Mouse (Mus musculus) heart, embryonic 12.5 days (tissue): ENCODE data around the gene Strn4. TPM values are rescaled to one million over a fixed set of nuclear protein-coding genes. Genes with fewer than 3 reads are reported as not detected.

Experiments
- ATAC-seq: fragments of 200-750 bp; cut with Nextera tagmentation; 2 replicates; pipeline ENCODE4 v1.8.0; 2017; ENCODE audit warnings: moderate TSS enrichment, moderate library complexity; ENCODE audit not compliant: insufficient number of reproducible peaks, low FRiP score
- H3K27ac ChIP-seq: fragments of 300-500 bp; sonication (generic); 2 replicates; pipeline ENCODE4 v1.5.1; 2016; ENCODE audit warnings: mild to moderate bottlenecking, moderate library complexity; ENCODE audit not compliant: poor library complexity, severe bottlenecking
- H3K27me3 ChIP-seq: fragments of 300-500 bp; sonication (generic); replicated peaks from 2 replicates; pipeline ENCODE4 v1.6.1; 2016; ENCODE audit warnings: mild to moderate bottlenecking, moderate library complexity
- H3K36me3 ChIP-seq: fragments of 300-500 bp; sonication (generic); 2 replicates; pipeline ENCODE4 v1.6.1; 2016; ENCODE audit warnings: mild to moderate bottlenecking, moderate library complexity
- H3K4me1 ChIP-seq: fragments of 300-500 bp; sonication (generic); replicated peaks from 2 replicates; pipeline ENCODE4 v1.6.1; 2016; ENCODE audit warnings: mild to moderate bottlenecking
- H3K4me2 ChIP-seq: fragments of 300-500 bp; sonication (generic); 2 replicates; pipeline ENCODE4 v1.6.1; 2016; ENCODE audit warnings: mild to moderate bottlenecking, moderate library complexity
- H3K4me3 ChIP-seq: fragments of 300-500 bp; sonication (generic); 2 replicates; pipeline ENCODE4 v1.5.1; 2016; ENCODE audit warnings: mild to moderate bottlenecking
- H3K9ac ChIP-seq: fragments of 300-500 bp; sonication (generic); 2 replicates; pipeline ENCODE4 v1.6.1; 2016; ENCODE audit warnings: mild to moderate bottlenecking, moderate library complexity
- H3K9me3 ChIP-seq: fragments of 300-500 bp; sonication (generic); replicated peaks from 2 replicates; pipeline ENCODE4 v1.6.1; 2016; ENCODE audit warnings: mild to moderate bottlenecking, moderate library complexity
- WGBS: fragments of 180-500 bp; shearing (Covaris S2); methylation state at CpG from one replicate; pipeline ENCODE4 v1.1.7; 2016; 5-methylcytosine and 5-hydroxymethylcytosine counted together
- polyA plus RNA-seq: library from polyadenylated mRNA; unstranded; fragments of >200 nt; fragmentation: Nextera tagmentation; extraction: Ambion mirVana; gene quantifications from 2 replicates; pipeline ENCODE4 v1.2.1, GENCODE M21; 2016

Strn4 gene
- 97.4 and 103 TPM in 2 replicates for polyA plus RNA-seq

- H3K9ac ChIP-seq: peak within 1 kb of the TSS; percentile 96
- WGBS: 6% methylated on average over 1 of the region's 1 CpGs
- H3K27ac ChIP-seq: peak within 1 kb of the TSS; percentile 86
- no peak for ATAC-seq
- H3K4me1 ChIP-seq: peaks cover 56% of the 10 kb centered on the region
- H3K4me3 ChIP-seq: peak within 1 kb of the TSS; percentile 77
- peaks cover 28% of the 10 kb centered on the region for H3K36me3 ChIP-seq
- H3K4me2 ChIP-seq: peak within 1 kb of the TSS; percentile 96
- H3K9me3 ChIP-seq: no peaks in the 10 kb centered on the region
- H3K27me3 ChIP-seq: peaks cover 28% of the 10 kb centered on the region
Measured at GRCm38 (mm10) chr7:16815351-16815941, at the start of gene Strn4. TSS of gene Strn4 (plus strand) at chr7:16815889.

- Histone ChIP-seq H3K9ac (no peak overlapping the region), H3K27ac (no peak overlapping the region), H3K27me3 (no peaks in the 10 kb centered on the region), H3K9me3 (0 out of 2 replicates have a peak, but pooled peaks cover 5% of the 10 kb centered on the region), H3K36me3 (no peaks in the 10 kb centered on the region), H3K4me2 (no peak overlapping the region), H3K4me1 (peaks cover 10% of the 10 kb centered on the region), H3K4me3 (no peak overlapping the region)
- ATAC-seq: no peak
- 46% methylated on average over 2 of the region's 2 CpGs for WGBS
Measured at GRCm38 (mm10) chr7:16766443-16766842, 49.2 kb upstream of the Strn4 start.

GRCm38 (mm10) chr7:16775888-16776287, 39.8 kb upstream of the Strn4 start:
- 48% methylated on average over 5 of the region's 5 CpGs for WGBS
- no peak for ATAC-seq

GRCm38 (mm10) chr7:16780076-16780475, 35.6 kb upstream of the Strn4 start:
- Histone ChIP-seq H3K4me2 (no peak overlapping the region), H3K27ac (0 out of 2 replicates have a peak overlapping the region, but pooled peaks have one; percentile 8), H3K36me3 (no peaks in the 10 kb centered on the region), H3K4me3 (no peak overlapping the region), H3K4me1 (peaks cover 38% of the 10 kb centered on the region), H3K9ac (no peak overlapping the region), H3K9me3 (no peaks in the 10 kb centered on the region), H3K27me3 (no peaks in the 10 kb centered on the region)
- ATAC-seq: no peak
- WGBS: 54% methylated on average over 5 of the region's 5 CpGs

More at GRCm38 (mm10) chr7:16775888-16776287, 39.8 kb upstream of the Strn4 start:
- H3K36me3 ChIP-seq: no peaks in the 10 kb centered on the region
- peaks cover 11% of the 10 kb centered on the region; the same call in 1 of the 2 replicates for H3K4me1 ChIP-seq
- H3K4me2 ChIP-seq: no peak overlapping the region
- no peak overlapping the region for H3K9ac ChIP-seq
- H3K27ac ChIP-seq: no peak overlapping the region
- H3K4me3 ChIP-seq: no peak overlapping the region
- no peaks in the 10 kb centered on the region for H3K27me3 ChIP-seq
- H3K9me3 ChIP-seq: peaks cover 10% of the 10 kb centered on the region

GRCm38 (mm10) chr7:16780825-16781554, 34.7 kb upstream of the Strn4 start, which contains the start of gene Slc1a5:
TSS of gene Slc1a5 (plus strand) at chr7:16781340.
- peaks cover 41% of the 10 kb centered on the region for H3K4me1 ChIP-seq
- H3K9me3 ChIP-seq: no peaks in the 10 kb centered on the region
- no peaks in the 10 kb centered on the region for H3K36me3 ChIP-seq
- WGBS: 3% methylated on average over 34 of the region's 34 CpGs
- ATAC-seq: peak; percentile 83
- H3K27ac ChIP-seq: 0 out of 2 replicates have a peak within 1 kb of the TSS, but pooled peaks have one; percentile 8
- H3K9ac ChIP-seq: peak within 1 kb of the TSS; percentile 87
- peak within 1 kb of the TSS; percentile 95 for H3K4me2 ChIP-seq
- no peaks in the 10 kb centered on the region for H3K27me3 ChIP-seq
- peak within 1 kb of the TSS; percentile 77 for H3K4me3 ChIP-seq

- Histone ChIP-seq H3K9me3 (no peaks in the 10 kb centered on the region), H3K36me3 (peaks cover 4% of the 10 kb centered on the region; the same call in 1 of the 2 replicates), H3K4me3 (peak overlapping the region; percentile 77), H3K27me3 (no peaks in the 10 kb centered on the region), H3K9ac (peak overlapping the region; percentile 87), H3K4me2 (peak overlapping the region; percentile 95), H3K4me1 (peaks cover 41% of the 10 kb centered on the region), H3K27ac (0 out of 2 replicates have a peak overlapping the region, but pooled peaks have one; percentile 5)
- under 1% methylated on average over 10 of the region's 10 CpGs for WGBS
- no peak for ATAC-seq
Measured at GRCm38 (mm10) chr7:16781555-16781815, 34.2 kb upstream of the Strn4 start.

GRCm38 (mm10) chr7:16781816-16782554, 33.7 kb upstream of the Strn4 start:
- 0 out of 2 replicates have a peak overlapping the region, but pooled peaks have one; percentile 5 for H3K27ac ChIP-seq
- peaks cover 8% of the 10 kb centered on the region; the same call in 1 of the 2 replicates for H3K36me3 ChIP-seq
- peak overlapping the region; percentile 95 for H3K4me2 ChIP-seq
- ATAC-seq: peak; percentile 12; the same call in 1 of the 2 replicates
- peaks cover 41% of the 10 kb centered on the region for H3K4me1 ChIP-seq
- peak overlapping the region; percentile 77 for H3K4me3 ChIP-seq
- under 1% methylated on average over 60 of the region's 60 CpGs for WGBS
- H3K27me3 ChIP-seq: no peaks in the 10 kb centered on the region
- peak overlapping the region; percentile 87 for H3K9ac ChIP-seq
- no peaks in the 10 kb centered on the region for H3K9me3 ChIP-seq

- 7% methylated on average over 11 of the region's 11 CpGs for WGBS
- Histone ChIP-seq H3K4me2 (peak overlapping the region; percentile 95), H3K36me3 (peaks cover 10% of the 10 kb centered on the region), H3K27ac (peak overlapping the region; percentile 8; the same call in 1 of the 2 replicates), H3K9ac (peak overlapping the region; percentile 87), H3K27me3 (no peaks in the 10 kb centered on the region), H3K4me1 (peaks cover 41% of the 10 kb centered on the region), H3K9me3 (no peaks in the 10 kb centered on the region), H3K4me3 (peak overlapping the region; percentile 77)
- no peak for ATAC-seq
Measured at GRCm38 (mm10) chr7:16782555-16783125, 33.0 kb upstream of the Strn4 start.

- 36% methylated on average over 10 of the region's 10 CpGs for WGBS
- peak; percentile 70 for ATAC-seq
- H3K9me3 ChIP-seq: no peaks in the 10 kb centered on the region
Measured at GRCm38 (mm10) chr7:16783224-16783688, 32.4 kb upstream of the Strn4 start.

GRCm38 (mm10) chr7:16783758-16784415, 31.8 kb upstream of the Strn4 start:
- Histone ChIP-seq H3K9me3 (no peaks in the 10 kb centered on the region), H3K27ac (peak overlapping the region; percentile 52), H3K4me3 (peak overlapping the region; percentile 77), H3K4me1 (peaks cover 41% of the 10 kb centered on the region), H3K4me2 (peak overlapping the region; percentile 95), H3K36me3 (peaks cover 20% of the 10 kb centered on the region), H3K9ac (peak overlapping the region; percentile 87), H3K27me3 (no peaks in the 10 kb centered on the region)
- WGBS: 50% methylated on average over 17 of the region's 17 CpGs
- ATAC-seq: no peak

More at GRCm38 (mm10) chr7:16783224-16783688, 32.4 kb upstream of the Strn4 start:
- Histone ChIP-seq H3K36me3 (peaks cover 16% of the 10 kb centered on the region), H3K27me3 (no peaks in the 10 kb centered on the region), H3K9ac (peak overlapping the region; percentile 87), H3K27ac (peak overlapping the region; percentile 52), H3K4me3 (peak overlapping the region; percentile 77), H3K4me1 (peaks cover 41% of the 10 kb centered on the region), H3K4me2 (peak overlapping the region; percentile 95)
